24 mouse cellular contexts compared by ENCODE assay signal in the genomic region with DNA sequence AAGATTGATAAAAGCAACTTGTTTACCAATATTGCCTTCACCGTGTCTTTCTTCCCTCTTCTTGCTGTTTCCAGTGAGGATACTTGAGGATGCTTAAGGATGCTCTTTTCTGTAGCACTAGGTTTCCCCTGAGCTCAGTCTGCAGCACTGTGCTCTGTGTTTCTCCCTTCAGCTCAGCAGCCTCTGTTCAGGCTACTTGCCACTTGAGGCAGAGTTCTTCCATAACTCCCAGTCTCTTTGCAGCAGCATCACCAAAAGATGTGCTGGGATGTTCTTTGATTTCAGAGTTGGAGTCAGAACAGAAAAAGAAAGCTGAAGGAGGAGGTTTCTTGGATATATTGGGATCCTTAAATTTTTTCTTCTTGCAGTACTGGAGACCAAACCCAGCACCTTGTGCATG. TPM values are rescaled to one million over a fixed set of nuclear protein-coding genes. Genes with fewer than 3 reads are reported as not detected.
DNase-seq lines count a peak whose midpoint lies in the region; ATAC-seq and TF ChIP-seq lines count a peak whose summit lies in the region.
"Had no signal": no experiment of that assay in that cellular context is flagged by ENCODE, and none has a peak within 500 bp of the region (broad histone marks: within the 10 kb centered on the region; RNA-seq: fewer than 3 reads in every experiment).

No protein-coding gene starts in this region.

- H3K27ac ChIP-seq in forebrain, embryonic 10.5 days = 0 out of 2 replicates have a peak overlapping the region, but pooled peaks have one; percentile 44
- H3K27ac ChIP-seq in forebrain, embryonic 13.5 days = no peak overlapping the region
- no peak overlapping the region for H3K27ac ChIP-seq in intestine, postnatal 0 days (ENCODE audit: low read depth, low read length)
- H3K27ac ChIP-seq in intestine, embryonic 16.5 days (ENCODE audit: low read length) = no peak overlapping the region
- H3K27ac ChIP-seq: liver, embryonic 14.5 days; lung, embryonic 15.5 days had no signal

- ATAC-seq in forebrain, embryonic 13.5 days = no peak
- ATAC-seq in intestine, postnatal 0 days = no peak
- ATAC-seq in intestine, embryonic 16.5 days = no peak
- ATAC-seq: forebrain, embryonic 16.5 days had no signal

- H3K4me2 ChIP-seq in forebrain, embryonic 13.5 days = no peak overlapping the region
- H3K4me2 ChIP-seq in intestine, postnatal 0 days (replicated peaks; ENCODE audit: low read depth) = no peak overlapping the region
- no peak overlapping the region for H3K4me2 ChIP-seq in intestine, embryonic 16.5 days (ENCODE audit: low read depth, low read length)
- H3K4me2 ChIP-seq: heart, embryonic 15.5 days; limb, embryonic 13.5 days; lung, embryonic 15.5 days; neural tube, embryonic 15.5 days had no signal

- no peak overlapping the region for H3K9ac ChIP-seq in forebrain, embryonic 13.5 days
- no peak overlapping the region for H3K9ac ChIP-seq in intestine, postnatal 0 days (ENCODE audit: low read depth, low read length)
- H3K9ac ChIP-seq in intestine, embryonic 16.5 days (ENCODE audit: low read depth, low read length) = no peak overlapping the region
- H3K9ac ChIP-seq: heart, embryonic 15.5 days; limb, embryonic 13.5 days; liver, embryonic 14.5 days; lung, embryonic 15.5 days; neural tube, embryonic 15.5 days had no signal

- peaks cover 13% of the 10 kb centered on the region for H3K36me3 ChIP-seq in forebrain, embryonic 10.5 days (replicated peaks)
- H3K36me3 ChIP-seq in forebrain, embryonic 13.5 days (ENCODE audit: poor library complexity, severe bottlenecking) = peaks cover 4% of the 10 kb centered on the region; the same call in 1 of the 2 replicates
- no peaks in the 10 kb centered on the region for H3K36me3 ChIP-seq in intestine, postnatal 0 days (ENCODE audit: control insufficient read depth, insufficient read depth)
- no peaks in the 10 kb centered on the region; the same call in 1 of the 2 replicates for H3K36me3 ChIP-seq in intestine, embryonic 16.5 days (ENCODE audit: control insufficient read depth, insufficient read depth, low read length)
- H3K36me3 ChIP-seq: G1E; heart, embryonic 15.5 days; lung, embryonic 15.5 days; neural tube, embryonic 15.5 days had no signal

- no peak overlapping the region for H3K4me3 ChIP-seq in forebrain, embryonic 10.5 days
- H3K4me3 ChIP-seq in forebrain, embryonic 13.5 days = no peak overlapping the region
- no peak overlapping the region for H3K4me3 ChIP-seq in intestine, postnatal 0 days (ENCODE audit: low read depth, low read length)
- H3K4me3 ChIP-seq in intestine, embryonic 16.5 days (ENCODE audit: low read length) = no peak overlapping the region
- H3K4me3 ChIP-seq: erythroblast, embryonic 14.5 days; heart, embryonic 15.5 days; limb, embryonic 13.5 days; lung, embryonic 15.5 days; neural tube, embryonic 15.5 days had no signal

- WGBS in forebrain, embryonic 10.5 days = 83% methylated on average over 1 of the region's 1 CpGs
- 68% methylated on average over 1 of the region's 1 CpGs for WGBS in forebrain, embryonic 13.5 days
- 86% methylated on average over 1 of the region's 1 CpGs for WGBS in intestine, postnatal 0 days
- WGBS in intestine, embryonic 16.5 days = 71% methylated on average over 1 of the region's 1 CpGs

- 0 out of 2 replicates have a peak, but pooled peaks have one; percentile 11 for TF ChIP-seq CTCF in intestine, postnatal 0 days (IDR thresholded peaks at IDR 0.05; ENCODE audit: low read depth)

- no peaks in the 10 kb centered on the region for H3K9me3 ChIP-seq in forebrain, embryonic 10.5 days
- H3K9me3 ChIP-seq in forebrain, embryonic 13.5 days (replicated peaks) = no peaks in the 10 kb centered on the region
- no peaks in the 10 kb centered on the region for H3K9me3 ChIP-seq in intestine, postnatal 0 days (ENCODE audit: control insufficient read depth)
- H3K9me3 ChIP-seq in intestine, embryonic 16.5 days (ENCODE audit: control insufficient read depth, low read length) = no peaks in the 10 kb centered on the region
- H3K9me3 ChIP-seq: G1E; heart, embryonic 15.5 days; limb, embryonic 13.5 days; lung, embryonic 15.5 days; neural tube, embryonic 15.5 days had no signal

- no peak for DNase-seq in forebrain, embryonic 10.5 days (ENCODE audit: extremely low spot score, low spot score)
- peak; percentile 8 for DNase-seq in retina, embryonic 14.5 days (ENCODE audit: low spot score)
- DNase-seq in retina, postnatal 1 day = no peak
- DNase-seq in c-Kit-positive CD71-positive TER-119-positive erythroid progenitor cells, embryonic 14.5 days (ENCODE audit: low spot score) = no peak
- no peak for DNase-seq in yolk sac, embryonic 10.5 days (ENCODE audit: low spot score)
- DNase-seq: adrenal gland, postnatal 36 days; cerebellum, adult 2 months; heart, adult 18-20 months; kidney, adult 2 months; kidney, postnatal 25 days; layer of hippocampus, adult 9-11 months; lung, postnatal 4 days; right cerebral cortex, postnatal 4 days had no signal

- H3K4me1 ChIP-seq in forebrain, embryonic 10.5 days = peaks cover 45% of the 10 kb centered on the region
- H3K4me1 ChIP-seq in forebrain, embryonic 13.5 days = peaks cover 33% of the 10 kb centered on the region
- peaks cover 5% of the 10 kb centered on the region; the same call in 1 of the 2 replicates for H3K4me1 ChIP-seq in intestine, postnatal 0 days (replicated peaks; ENCODE audit: control insufficient read depth, insufficient read depth, low read length)
- peaks cover 27% of the 10 kb centered on the region for H3K4me1 ChIP-seq in intestine, embryonic 16.5 days (ENCODE audit: control insufficient read depth, insufficient read depth, low read length)

- H3K27me3 ChIP-seq in forebrain, embryonic 10.5 days (ENCODE audit: poor library complexity, severe bottlenecking) = no peaks in the 10 kb centered on the region
- no peaks in the 10 kb centered on the region for H3K27me3 ChIP-seq in forebrain, embryonic 13.5 days
- H3K27me3 ChIP-seq in intestine, postnatal 0 days (replicated peaks; ENCODE audit: control insufficient read depth, insufficient read depth, low read length) = no peaks in the 10 kb centered on the region
- no peaks in the 10 kb centered on the region for H3K27me3 ChIP-seq in intestine, embryonic 16.5 days (replicated peaks; ENCODE audit: control insufficient read depth, insufficient read depth, low read length)
- H3K27me3 ChIP-seq: heart, embryonic 15.5 days; limb, embryonic 13.5 days; lung, embryonic 15.5 days; neural tube, embryonic 15.5 days had no signal

RNA-seq across cellular contexts. Expression of gene Csf1, which starts 21.6 kb away (rescaled TPM):
- polyA plus RNA-seq in forebrain, embryonic 10.5 days (2016; fragmentation: Nextera tagmentation; extraction: Ambion mirVana) = 4.6 and 4.8 TPM in 2 replicates
- polyA plus RNA-seq in forebrain, embryonic 13.5 days (2015; fragmentation: Nextera tagmentation; extraction: Ambion mirVana) = 4.5 and 4.9 TPM in 2 replicates
- 8.6 and 9.2 TPM in 2 replicates for polyA plus RNA-seq in intestine, postnatal 0 days (2015; fragmentation: Nextera tagmentation; extraction: Ambion mirVana)
- polyA plus RNA-seq in intestine, embryonic 16.5 days (2015; fragmentation: Nextera tagmentation; extraction: Ambion mirVana) = 11.8 and 13.9 TPM in 2 replicates

RNA-seq across cellular contexts. Expression of gene Ahcyl1, which starts 42.3 kb away (rescaled TPM):
- polyA plus RNA-seq in forebrain, embryonic 10.5 days (2016; fragmentation: Nextera tagmentation; extraction: Ambion mirVana) = 92.3 and 92.4 TPM in 2 replicates
- polyA plus RNA-seq in forebrain, embryonic 13.5 days (2015; fragmentation: Nextera tagmentation; extraction: Ambion mirVana) = 98.6 and 106 TPM in 2 replicates
- 37.8 and 39.0 TPM in 2 replicates for polyA plus RNA-seq in intestine, postnatal 0 days (2015; fragmentation: Nextera tagmentation; extraction: Ambion mirVana)
- polyA plus RNA-seq in intestine, embryonic 16.5 days (2015; fragmentation: Nextera tagmentation; extraction: Ambion mirVana) = 43.6 and 63.5 TPM in 2 replicates
